Mouse (Mus musculus) heart, embryonic 14.5 days (tissue): Measurements from ENCODE around the gene Smtnl2. TPM values are rescaled to one million over a fixed set of nuclear protein-coding genes. Genes with fewer than 3 reads are reported as not detected.

ENCODE experiments used
- ATAC-seq: fragments of 200-750 bp; cut with Nextera tagmentation; 2 replicates; pipeline ENCODE4 v1.8.0; 2017; ENCODE audit warnings: low read depth, moderate TSS enrichment; ENCODE audit not compliant: insufficient number of reproducible peaks, insufficient read depth, low FRiP score
- H3K27ac ChIP-seq, 2 experiments: fragments of 200-500 bp in 1 of 2; fragments of 300-500 bp in 1 of 2; sonication (generic) in 1 of 2; replicated peaks in 1 of 2; 2 replicates each; pipeline ENCODE4 v1.5.1; 2012 to 2014; ENCODE audit warnings: low read depth in 2 of 2, low read length in 2 of 2, control low read depth in 1 of 2, mild to moderate bottlenecking in 1 of 2, mixed read lengths in 1 of 2; ENCODE audit not compliant: control insufficient read depth in 1 of 2, insufficient read depth in 1 of 2
- H3K27me3 ChIP-seq: fragments of 300-500 bp; sonication (generic); 2 replicates; pipeline ENCODE4 v1.6.1; 2014; ENCODE audit warnings: mild to moderate bottlenecking, low read length, control low read depth; ENCODE audit not compliant: control insufficient read depth, insufficient read depth
- H3K36me3 ChIP-seq: fragments of 300-500 bp; sonication (generic); 2 replicates; pipeline ENCODE4 v1.6.1; 2014; ENCODE audit warnings: mild to moderate bottlenecking, control low read depth, low read length, mixed read lengths; ENCODE audit not compliant: control insufficient read depth, insufficient read depth
- H3K4me1 ChIP-seq, 2 experiments: fragments of 200-500 bp in 1 of 2; fragments of 300-500 bp in 1 of 2; sonication (generic) in 1 of 2; 2 replicates each; pipeline ENCODE4 v1.6.1; 2012 to 2014; ENCODE audit warnings: low read length in 2 of 2, control low read depth in 1 of 2, mixed read lengths in 1 of 2; ENCODE audit not compliant: control insufficient read depth in 2 of 2, insufficient read depth in 2 of 2
- H3K4me2 ChIP-seq: fragments of 300-500 bp; sonication (generic); 2 replicates; pipeline ENCODE4 v1.6.1; 2014; ENCODE audit warnings: mild to moderate bottlenecking, low read length
- H3K4me3 ChIP-seq, 2 experiments: fragments of 200-500 bp in 1 of 2; fragments of 300-500 bp in 1 of 2; sonication (generic) in 1 of 2; 2 replicates each; pipeline ENCODE4 v1.5.1; 2012 to 2014; ENCODE audit warnings: low read length in 2 of 2, mild to moderate bottlenecking in 2 of 2, control low read depth in 1 of 2, low read depth in 1 of 2, moderate library complexity in 1 of 2; ENCODE audit not compliant: control insufficient read depth in 1 of 2, insufficient read depth in 1 of 2
- H3K9ac ChIP-seq: fragments of 300-500 bp; sonication (generic); 2 replicates; pipeline ENCODE4 v1.6.1; 2014; ENCODE audit warnings: mild to moderate bottlenecking, low read length
- H3K9me3 ChIP-seq: fragments of 300-500 bp; sonication (generic); 2 replicates; pipeline ENCODE4 v1.6.1; 2016; ENCODE audit warnings: low read length, control low read depth; ENCODE audit not compliant: control insufficient read depth
- WGBS: fragments of 180-500 bp; shearing (Covaris S2); extraction: QIAGEN DNeasy Blood & Tissue Kit; methylation state at CpG from one replicate; pipeline ENCODE4 v1.1.7; 2014; 5-methylcytosine and 5-hydroxymethylcytosine counted together
- polyA plus RNA-seq: library from polyadenylated mRNA; unstranded; fragments of >200 nt; fragmentation: Nextera tagmentation; extraction: Ambion mirVana; gene quantifications from 2 replicates; pipeline ENCODE4 v1.2.1, GENCODE M21; 2014

Smtnl2 gene
- polyA plus RNA-seq, 1 experiment from 2014 or later, result 122 TPM

DNA sequence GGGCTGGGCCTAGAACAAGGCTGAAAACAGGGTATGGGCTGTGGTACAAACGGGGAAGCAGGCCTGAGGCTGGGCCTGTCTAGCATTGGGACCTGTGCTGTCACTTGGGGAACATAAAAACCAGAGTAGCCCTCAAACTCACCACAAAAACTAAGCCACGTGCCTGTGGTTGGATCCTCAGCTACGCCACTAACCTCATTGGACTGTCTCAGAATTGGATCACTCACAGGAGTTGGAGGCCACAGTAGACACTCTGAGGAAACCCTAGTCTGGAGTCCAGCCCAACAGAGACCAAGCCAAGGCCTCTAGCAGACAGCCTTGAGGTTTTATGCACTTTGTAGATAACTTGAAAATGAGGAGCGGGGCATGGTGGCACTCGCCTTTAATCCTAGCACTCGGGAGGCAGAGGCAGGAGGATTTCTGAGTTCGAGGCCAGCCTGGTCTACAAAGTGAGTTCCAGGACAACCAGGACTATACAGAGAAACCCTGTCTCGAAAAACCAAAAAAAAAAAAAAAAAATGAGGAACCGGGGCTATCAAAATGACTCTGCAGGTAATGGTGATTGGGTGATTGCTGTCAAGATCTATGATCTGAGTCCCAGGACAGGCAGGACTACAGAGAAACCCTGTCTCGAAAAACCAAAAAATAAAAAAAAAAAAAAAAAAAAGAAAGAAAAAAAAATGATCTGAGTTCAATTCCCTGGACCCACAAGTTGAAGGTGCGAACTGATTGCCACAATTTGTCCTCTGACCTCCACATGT lies 10.2 kb upstream of the Smtnl2 start:
- no peak overlapping the region for H3K4me2 ChIP-seq
- no peak overlapping the region for H3K4me3 ChIP-seq
- peaks cover 22 to 23% of the 10 kb centered on the region in 2 experiments for H3K4me1 ChIP-seq
- no peaks in the 10 kb centered on the region for H3K9me3 ChIP-seq
- no peak for ATAC-seq
- no peak overlapping the region for H3K9ac ChIP-seq
- no peak overlapping the region for H3K27ac ChIP-seq
- WGBS, result 90% methylated on average over 11 of the region's 11 CpGs
- no peaks in the 10 kb centered on the region for H3K36me3 ChIP-seq
- H3K27me3 ChIP-seq, result no peaks in the 10 kb centered on the region

DNA sequence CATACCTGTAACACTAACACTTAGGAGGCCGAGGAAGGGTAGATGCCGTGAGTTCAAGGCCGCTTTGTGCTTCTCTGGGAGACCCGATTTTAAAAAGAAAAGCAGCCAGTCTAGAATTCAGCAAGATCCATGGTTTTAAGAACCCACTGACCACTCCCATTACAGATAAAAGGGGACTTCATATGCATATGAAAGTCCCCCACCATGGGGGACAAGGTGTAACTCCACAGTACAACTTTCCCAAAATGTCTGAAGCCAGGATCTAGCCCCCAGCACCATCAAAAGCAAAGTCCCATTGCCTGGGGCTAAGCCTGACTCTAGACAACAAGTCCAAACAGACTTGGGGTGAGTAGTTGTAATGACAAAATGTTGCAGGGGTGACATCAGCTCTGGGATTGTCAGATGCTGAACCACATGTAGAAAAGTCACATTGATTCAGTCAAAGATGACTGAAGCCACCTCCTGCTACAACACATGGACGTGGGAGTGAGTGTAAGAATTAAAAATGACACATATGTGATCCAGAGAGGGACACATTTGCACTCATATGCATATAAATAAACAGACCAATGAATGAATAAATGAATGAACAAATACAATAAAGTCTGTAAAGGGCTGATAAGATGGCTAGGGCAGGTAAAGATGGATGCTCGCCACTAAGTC lies 9.1 kb upstream of the Smtnl2 start:
- no peak for ATAC-seq
- 89% methylated on average over 6 of the region's 6 CpGs for WGBS

DNA sequence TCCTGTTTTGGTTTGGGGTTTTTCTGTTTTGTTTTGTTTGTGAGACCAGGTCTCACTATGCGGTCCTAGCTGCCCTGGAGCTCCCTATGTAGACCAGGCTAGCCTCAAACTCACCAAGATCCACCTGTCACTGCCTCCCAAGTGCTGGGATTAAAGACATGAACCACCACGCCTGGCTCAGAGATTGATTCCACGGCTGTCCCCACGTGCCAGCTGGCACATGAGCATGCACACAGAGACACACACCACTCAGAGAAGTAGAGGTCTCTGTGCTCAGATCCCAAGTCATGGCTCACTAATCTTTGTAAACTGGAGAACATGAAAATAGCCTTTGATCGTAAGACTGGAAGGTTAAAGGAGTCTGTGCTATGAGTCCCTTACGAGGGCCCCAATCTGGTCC lies 7.5 kb upstream of the Smtnl2 start:
- Histone ChIP-seq H3K27ac (no peak overlapping the region), H3K9me3 (no peaks in the 10 kb centered on the region), H3K27me3 (no peaks in the 10 kb centered on the region), H3K4me2 (no peak overlapping the region), H3K36me3 (no peaks in the 10 kb centered on the region), H3K4me1 (peaks cover 43 to 48% of the 10 kb centered on the region in 2 experiments), H3K9ac (no peak overlapping the region), H3K4me3 (no peak overlapping the region)
- WGBS, result 88% methylated on average over 6 of the region's 6 CpGs
- ATAC-seq, result no peak

More for the DNA sequence above, 9.1 kb upstream of the Smtnl2 start:
- Histone ChIP-seq H3K36me3 (no peaks in the 10 kb centered on the region), H3K9me3 (no peaks in the 10 kb centered on the region), H3K4me3 (no peak overlapping the region), H3K9ac (no peak overlapping the region), H3K4me1 (peaks cover 28 to 33% of the 10 kb centered on the region in 2 experiments), H3K4me2 (no peak overlapping the region), H3K27ac (no peak overlapping the region), H3K27me3 (no peaks in the 10 kb centered on the region)

DNA sequence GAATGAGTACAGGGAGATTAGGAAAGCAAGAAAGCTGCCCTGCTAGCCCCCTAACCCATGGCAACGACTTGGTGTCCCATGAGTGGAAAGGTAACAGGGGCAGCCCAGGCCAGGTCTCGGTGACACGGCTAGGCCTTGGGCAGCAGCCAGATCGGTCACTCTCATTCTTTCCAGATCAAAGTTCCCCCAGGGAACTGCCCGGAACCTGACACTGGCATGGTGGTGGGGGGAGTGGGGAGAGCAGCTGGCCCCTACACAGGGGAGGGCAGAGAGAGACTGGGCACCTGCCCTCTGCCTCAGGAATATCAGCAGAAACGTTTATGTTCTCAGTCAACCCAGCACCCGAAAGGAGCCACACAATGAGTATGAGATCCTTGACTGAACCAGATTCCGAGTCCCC lies 6.7 kb upstream of the Smtnl2 start:
- no peaks in the 10 kb centered on the region for H3K27me3 ChIP-seq

DNA sequence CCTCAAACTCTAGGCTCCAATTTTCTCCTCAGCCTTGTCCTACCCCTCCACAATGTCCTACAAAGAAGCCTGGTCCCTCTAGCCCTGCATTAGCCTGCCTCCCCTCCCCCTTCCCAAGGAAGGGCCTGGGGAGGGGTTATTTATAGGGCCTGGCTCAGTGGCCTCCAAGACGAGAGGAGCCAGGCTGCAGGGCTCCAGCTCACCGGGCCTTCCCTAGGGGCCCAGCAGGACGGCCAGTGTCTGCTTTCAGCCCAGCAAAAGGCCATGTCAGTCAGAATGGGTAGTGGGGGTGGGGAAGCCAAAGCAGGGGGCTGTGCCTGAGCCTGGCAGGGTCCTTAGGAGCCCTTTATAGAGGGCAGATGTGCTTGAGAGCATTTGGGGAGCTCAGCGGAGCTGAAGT lies 5.9 kb upstream of the Smtnl2 start:
- H3K36me3 ChIP-seq, result no peaks in the 10 kb centered on the region
- WGBS, result 14% methylated on average over 4 of the region's 4 CpGs
- H3K27ac ChIP-seq, result peak overlapping the region; percentile 63 to 68
- no peaks in the 10 kb centered on the region for H3K9me3 ChIP-seq
- H3K4me1 ChIP-seq, result peaks cover 58 to 64% of the 10 kb centered on the region in 2 experiments
- H3K4me2 ChIP-seq, result no peak overlapping the region
- no peak for ATAC-seq
- H3K4me3 ChIP-seq, result no peak overlapping the region
- no peaks in the 10 kb centered on the region for H3K27me3 ChIP-seq
- peak overlapping the region; percentile 27; the same call in 1 of the 2 replicates for H3K9ac ChIP-seq

More for the DNA sequence above, 6.7 kb upstream of the Smtnl2 start:
- no peaks in the 10 kb centered on the region for H3K9me3 ChIP-seq
- H3K9ac ChIP-seq, result no peak overlapping the region; the same call in 1 of the 2 replicates
- no peak overlapping the region for H3K4me2 ChIP-seq
- ATAC-seq, result no peak
- H3K27ac ChIP-seq, result 0 out of 4 replicates have a peak overlapping the region, but pooled peaks of 1 of the 2 experiments have one; percentile 68
- no peaks in the 10 kb centered on the region for H3K36me3 ChIP-seq
- no peak overlapping the region for H3K4me3 ChIP-seq
- WGBS, result 32% methylated on average over 8 of the region's 8 CpGs
- peaks cover 51 to 56% of the 10 kb centered on the region in 2 experiments for H3K4me1 ChIP-seq

DNA sequence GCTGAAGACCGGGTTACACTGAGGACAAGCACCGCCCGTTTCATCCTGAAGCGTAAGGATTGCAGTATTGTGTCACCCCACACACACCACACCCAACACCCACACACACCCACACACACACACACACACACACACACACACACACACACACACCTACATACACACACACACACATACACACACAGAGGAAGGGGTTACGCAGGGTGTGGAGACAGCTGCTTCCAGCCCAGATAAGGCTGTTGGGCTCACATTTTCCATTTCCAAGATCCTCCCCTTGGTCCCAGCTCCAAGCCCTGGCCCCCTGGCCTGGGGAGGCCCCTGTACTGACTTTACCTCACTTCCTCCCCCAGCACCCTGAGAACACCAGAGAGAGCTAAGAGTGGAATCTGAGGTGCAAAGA lies 5.2 kb upstream of the Smtnl2 start:
- ATAC-seq, result peak; percentile 79
- Histone ChIP-seq H3K9ac (no peak overlapping the region), H3K4me3 (no peak overlapping the region), H3K27ac (peak overlapping the region; percentile 63 to 68), H3K4me2 (no peak overlapping the region), H3K4me1 (peaks cover 64 to 71% of the 10 kb centered on the region in 2 experiments), H3K9me3 (no peaks in the 10 kb centered on the region), H3K36me3 (no peaks in the 10 kb centered on the region), H3K27me3 (no peaks in the 10 kb centered on the region)
- WGBS, result 38% methylated on average over 5 of the region's 5 CpGs

DNA sequence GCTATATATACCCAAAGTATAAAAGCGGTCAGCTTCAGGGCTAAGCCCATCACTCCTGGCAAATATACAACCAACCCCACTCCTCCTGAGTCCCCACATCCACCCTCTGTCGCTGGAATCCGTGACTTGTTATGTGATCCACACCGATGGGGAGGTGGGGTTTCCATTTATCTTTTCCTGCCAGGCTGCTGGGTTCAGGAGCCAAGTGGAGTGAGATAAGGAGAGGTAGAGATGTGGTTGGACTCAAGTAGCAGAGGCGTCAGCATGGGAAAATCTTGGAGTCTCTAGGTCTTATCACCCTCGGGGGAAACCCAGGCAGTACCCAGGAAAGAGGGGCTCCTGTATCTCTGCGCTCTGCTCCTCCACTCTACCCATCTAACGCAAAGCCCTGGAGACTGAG lies 3.6 kb upstream of the Smtnl2 start:
- Histone ChIP-seq H3K9me3 (no peaks in the 10 kb centered on the region), H3K4me3 (no peak overlapping the region), H3K27me3 (no peaks in the 10 kb centered on the region), H3K9ac (no peak overlapping the region), H3K4me1 (peaks cover 64 to 71% of the 10 kb centered on the region in 2 experiments), H3K27ac (peak overlapping the region; percentile 37 to 40), H3K4me2 (peak overlapping the region; percentile 6), H3K36me3 (no peaks in the 10 kb centered on the region)
- 9% methylated on average over 8 of the region's 8 CpGs for WGBS
- ATAC-seq, result no peak
